9 mouse cellular contexts compared by ENCODE assay signal in genomic region chr10:80281921-80282371, GRCm38 (mm10). TPM values are rescaled to one million over a fixed set of nuclear protein-coding genes. Genes with fewer than 3 reads are reported as not detected.
DNase-seq lines count a peak whose midpoint lies in the region; ATAC-seq and TF ChIP-seq lines count a peak whose summit lies in the region.
"Had no signal": no experiment of that assay in that cellular context is flagged by ENCODE, and none has a peak within 500 bp of the region (broad histone marks: within the 10 kb centered on the region; RNA-seq: fewer than 3 reads in every experiment).

No protein-coding gene starts in this region.

- H3K9ac ChIP-seq in heart, embryonic 12.5 days = peak overlapping the region; percentile 49; the same call in 1 of the 2 replicates
- H3K9ac ChIP-seq in hindbrain, postnatal 0 days (replicated peaks; ENCODE audit: low read length) = no peak overlapping the region

- peaks cover 96% of the 10 kb centered on the region for H3K36me3 ChIP-seq in heart, embryonic 12.5 days
- peaks cover 61% of the 10 kb centered on the region for H3K36me3 ChIP-seq in hindbrain, postnatal 0 days (ENCODE audit: insufficient read depth, low read length)

- ATAC-seq in heart, embryonic 12.5 days (ENCODE audit: insufficient number of reproducible peaks, low FRiP score) = no peak
- ATAC-seq in hindbrain, postnatal 0 days = 0 out of 2 replicates have a peak, but pooled peaks have one; percentile 13

- peak overlapping the region; percentile 20; the same call in 1 of the 2 replicates for H3K27ac ChIP-seq in heart, embryonic 12.5 days (ENCODE audit: poor library complexity, severe bottlenecking)
- H3K27ac ChIP-seq in hindbrain, postnatal 0 days = peak overlapping the region; percentile 32; the same call in 1 of the 2 replicates

- H3K4me3 ChIP-seq in heart, embryonic 12.5 days = no peak overlapping the region
- H3K4me3 ChIP-seq in hindbrain, postnatal 0 days (ENCODE audit: low read length) = no peak overlapping the region
- H3K4me3 ChIP-seq: erythroblast, embryonic 14.5 days had no signal

- peaks cover 22% of the 10 kb centered on the region for H3K4me1 ChIP-seq in heart, embryonic 12.5 days (replicated peaks)
- no peaks in the 10 kb centered on the region for H3K4me1 ChIP-seq in hindbrain, postnatal 0 days (ENCODE audit: insufficient read depth, low read length)

- no peak for TF ChIP-seq CTCF in hindbrain, postnatal 0 days (IDR thresholded peaks at IDR 0.05; ENCODE audit: low read depth)

- H3K4me2 ChIP-seq in heart, embryonic 12.5 days = no peak overlapping the region
- no peak overlapping the region for H3K4me2 ChIP-seq in hindbrain, postnatal 0 days (ENCODE audit: low read depth, low read length)

- no peaks in the 10 kb centered on the region for H3K9me3 ChIP-seq in heart, embryonic 12.5 days (replicated peaks)
- no peaks in the 10 kb centered on the region for H3K9me3 ChIP-seq in hindbrain, postnatal 0 days (ENCODE audit: low read length)

- 71% methylated on average over 8 of the region's 8 CpGs for WGBS in heart, embryonic 12.5 days
- 55% methylated on average over 8 of the region's 8 CpGs for WGBS in hindbrain, postnatal 0 days

- no peaks in the 10 kb centered on the region for H3K27me3 ChIP-seq in heart, embryonic 12.5 days (replicated peaks)
- no peaks in the 10 kb centered on the region for H3K27me3 ChIP-seq in hindbrain, postnatal 0 days (ENCODE audit: insufficient read depth, low read length)

- DNase-seq in heart, postnatal 25 days (ENCODE audit: low spot score) = no peak
- DNase-seq in adrenal gland, postnatal 14 days = peak; percentile 86
- peak; percentile 46 for DNase-seq in hindbrain, postnatal 0 days (ENCODE audit: low spot score)
- peak; percentile 69 for DNase-seq in lung, postnatal 14 days
- DNase-seq in left cerebral cortex, adult 11 months (ENCODE audit: low spot score) = no peak
- no peak for DNase-seq in spleen, postnatal 14 days (ENCODE audit: low spot score in 2 of 2)
- DNase-seq in embryo, embryonic 11 days = no peak

- intact Hi-C loops in heart, postnatal 25 days (cut with DNase I) = no loop called here

RNA-seq across cellular contexts. Expression of gene Rps15, which starts 10.3 kb away (rescaled TPM):
- polyA plus RNA-seq in heart, embryonic 12.5 days (2016; fragmentation: Nextera tagmentation; extraction: Ambion mirVana) = 577 and 591 TPM in 2 replicates
- total RNA-seq in heart, postnatal 25 days (2021) = 100 to 1,000 TPM; 703 to 732 TPM
- 1,072 and 1,285 TPM in 2 replicates for total RNA-seq in adrenal gland, postnatal 14 days (2021)
- 1,031 and 1,483 TPM in 2 replicates for total RNA-seq in hindbrain, postnatal 0 days (2014; rRNA removed)
- polyA plus RNA-seq in hindbrain, postnatal 0 days (2015; fragmentation: Nextera tagmentation; extraction: Ambion mirVana) = 676 and 682 TPM in 2 replicates

RNA-seq across cellular contexts. Expression of gene Apc2, which starts 13.8 kb away (rescaled TPM):
- 0.89 and 1.4 TPM in 2 replicates for polyA plus RNA-seq in heart, embryonic 12.5 days (2016; fragmentation: Nextera tagmentation; extraction: Ambion mirVana)
- 1 to 10 TPM; 3.4 to 4.0 TPM for total RNA-seq in heart, postnatal 25 days (2021)
- 1.5 and 4.4 TPM in 2 replicates for total RNA-seq in adrenal gland, postnatal 14 days (2021)
- 358 and 374 TPM in 2 replicates for total RNA-seq in hindbrain, postnatal 0 days (2014; rRNA removed)
- 81.3 and 97.6 TPM in 2 replicates for polyA plus RNA-seq in hindbrain, postnatal 0 days (2015; fragmentation: Nextera tagmentation; extraction: Ambion mirVana)
- polyA plus RNA-seq: erythroblast, embryonic 14.5 days had no signal

RNA-seq across cellular contexts. Expression of gene Dazap1, which starts 20.7 kb away (rescaled TPM):
- polyA plus RNA-seq in heart, embryonic 12.5 days (2016; fragmentation: Nextera tagmentation; extraction: Ambion mirVana) = 37.4 and 41.9 TPM in 2 replicates
- total RNA-seq in heart, postnatal 25 days (2021) = 10 to 100 TPM; 55.0 to 69.6 TPM
- 92.9 and 115 TPM in 2 replicates for total RNA-seq in adrenal gland, postnatal 14 days (2021)
- total RNA-seq in hindbrain, postnatal 0 days (2014; rRNA removed) = 79.1 and 104 TPM in 2 replicates
- 38.5 and 39.4 TPM in 2 replicates for polyA plus RNA-seq in hindbrain, postnatal 0 days (2015; fragmentation: Nextera tagmentation; extraction: Ambion mirVana)

RNA-seq across cellular contexts. Expression of gene Gamt, which starts 21.1 kb away (rescaled TPM):
- 55.5 and 58.9 TPM in 2 replicates for polyA plus RNA-seq in heart, embryonic 12.5 days (2016; fragmentation: Nextera tagmentation; extraction: Ambion mirVana)
- 1 to 10 TPM; 9.0 to 9.3 TPM for total RNA-seq in heart, postnatal 25 days (2021)
- 138 and 192 TPM in 2 replicates for total RNA-seq in adrenal gland, postnatal 14 days (2021)
- 40.9 and 44.5 TPM in 2 replicates for total RNA-seq in hindbrain, postnatal 0 days (2014; rRNA removed)
- polyA plus RNA-seq in hindbrain, postnatal 0 days (2015; fragmentation: Nextera tagmentation; extraction: Ambion mirVana) = 32.4 and 35.9 TPM in 2 replicates

RNA-seq across cellular contexts. Expression of gene Ndufs7, which starts 33.0 kb away (rescaled TPM):
- 438 and 454 TPM in 2 replicates for polyA plus RNA-seq in heart, embryonic 12.5 days (2016; fragmentation: Nextera tagmentation; extraction: Ambion mirVana)
- 100 to 1,000 TPM; 957 to 967 TPM for total RNA-seq in heart, postnatal 25 days (2021)
- total RNA-seq in adrenal gland, postnatal 14 days (2021) = 426 and 463 TPM in 2 replicates
- 246 and 291 TPM in 2 replicates for total RNA-seq in hindbrain, postnatal 0 days (2014; rRNA removed)
- 410 and 430 TPM in 2 replicates for polyA plus RNA-seq in hindbrain, postnatal 0 days (2015; fragmentation: Nextera tagmentation; extraction: Ambion mirVana)

Comparison
In these comparisons a context has a peak if more than half of its experiments do, and no peak if none do; other contexts are left out.
1. DNase-seq: peak in adrenal gland, postnatal 14 days (single experiment), hindbrain, postnatal 0 days (single experiment) and lung, postnatal 14 days (single experiment); none in heart, postnatal 25 days (single experiment), left cerebral cortex, adult 11 months (single experiment), spleen, postnatal 14 days (0 of 2) and embryo, embryonic 11 days (single experiment).
2. RNA of gene Apc2, which starts 13.8 kb away (total RNA-seq): 358 to 374 TPM in hindbrain, postnatal 0 days; 3.4 to 4.0 TPM in heart, postnatal 25 days and 1.5 to 4.4 TPM in adrenal gland, postnatal 14 days; every median in the first group is over 10 times any median in the second.